11 mouse cellular contexts compared by ENCODE assay signal in the genomic region with DNA sequence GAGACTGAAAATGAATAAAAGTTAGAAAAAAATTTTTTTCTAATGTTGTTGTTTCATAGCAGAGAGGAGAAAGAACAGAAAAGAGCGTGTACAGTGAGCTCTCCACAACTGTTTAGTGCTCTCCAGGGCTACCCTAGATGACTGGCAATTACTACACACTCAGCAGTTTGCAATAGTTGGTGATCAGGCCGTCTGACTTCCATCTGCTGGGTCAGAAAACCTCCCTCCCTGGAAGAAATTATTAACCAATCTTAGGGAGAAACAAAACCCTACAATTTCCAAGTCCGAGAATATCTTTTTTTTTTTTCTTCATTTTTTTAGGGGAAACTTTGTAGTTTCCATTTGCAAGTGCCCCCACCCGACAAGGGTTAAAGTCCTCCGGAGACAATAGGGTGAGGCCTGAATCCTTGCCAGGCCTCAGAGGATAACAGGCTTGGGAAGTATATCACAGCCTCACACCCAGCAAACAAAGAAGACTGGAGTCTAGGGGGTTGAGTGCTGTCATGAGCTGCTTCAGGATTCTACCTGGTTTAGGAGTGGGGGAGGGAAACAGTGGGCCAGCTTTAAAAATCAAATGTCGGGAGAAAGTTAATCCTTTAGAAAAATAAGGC.
A peak's percentile ranks its signal among the peaks of the same experiment; 100 is the strongest.
DNase-seq lines count a peak whose midpoint lies in the region; ATAC-seq lines count a peak whose summit lies in the region.
"Had no signal": no experiment of that assay in that cellular context is flagged by ENCODE, and none has a peak within 500 bp of the region (broad histone marks: within the 10 kb centered on the region; RNA-seq: fewer than 3 reads in every experiment).

No protein-coding gene starts in this region.

- peak; percentile 65 for DNase-seq in kidney, adult 11 months
- DNase-seq in forebrain, embryonic 14.5 days (ENCODE audit: low spot score): no peak
- DNase-seq in frontal cortex, postnatal 25 days (ENCODE audit: low spot score in 2 of 2): no peak
- DNase-seq in thymus, postnatal 36 days: no peak
- no peak for DNase-seq in layer of hippocampus, postnatal 10 days (ENCODE audit: low spot score in 2 of 2)
- DNase-seq: adrenal gland, adult 8-10 months; liver, postnatal 0 days had no signal

- H3K36me3 ChIP-seq in kidney, embryonic 15.5 days: peaks cover 13% of the 10 kb centered on the region; the same call in 1 of the 2 replicates
- peaks cover 9% of the 10 kb centered on the region for H3K36me3 ChIP-seq in forebrain, embryonic 14.5 days (ENCODE audit: control insufficient read depth, insufficient read depth, low read length)
- H3K36me3 ChIP-seq in kidney, embryonic 16.5 days (ENCODE audit: insufficient read depth, low read length): no peaks in the 10 kb centered on the region
- H3K36me3 ChIP-seq in neural tube, embryonic 15.5 days: peaks cover 5% of the 10 kb centered on the region; the same call in 1 of the 2 replicates

- no peak overlapping the region for H3K27ac ChIP-seq in kidney, embryonic 15.5 days
- H3K27ac ChIP-seq in forebrain, embryonic 14.5 days (ENCODE audit: low read depth, low read length): no peak overlapping the region
- no peak overlapping the region; the same call in 1 of the 2 replicates for H3K27ac ChIP-seq in kidney, embryonic 16.5 days (ENCODE audit: low read length)
- peak overlapping the region; percentile 75; the same call in 1 of the 2 replicates for H3K27ac ChIP-seq in neural tube, embryonic 15.5 days (replicated peaks)

- no peaks in the 10 kb centered on the region for H3K27me3 ChIP-seq in kidney, embryonic 15.5 days
- no peaks in the 10 kb centered on the region for H3K27me3 ChIP-seq in forebrain, embryonic 14.5 days (replicated peaks; ENCODE audit: control insufficient read depth, insufficient read depth, low read length)
- H3K27me3 ChIP-seq in kidney, embryonic 16.5 days (ENCODE audit: insufficient read depth, low read length): no peaks in the 10 kb centered on the region
- no peaks in the 10 kb centered on the region for H3K27me3 ChIP-seq in neural tube, embryonic 15.5 days (replicated peaks)

- H3K4me2 ChIP-seq in kidney, embryonic 15.5 days: no peak overlapping the region
- no peak overlapping the region for H3K4me2 ChIP-seq in forebrain, embryonic 14.5 days (ENCODE audit: low read length)
- no peak overlapping the region for H3K4me2 ChIP-seq in kidney, embryonic 16.5 days (replicated peaks; ENCODE audit: low read depth, low read length)
- no peak overlapping the region for H3K4me2 ChIP-seq in neural tube, embryonic 15.5 days

- no peak for ATAC-seq in kidney, embryonic 15.5 days (replicated peaks; ENCODE audit: low FRiP score)
- no peak for ATAC-seq in forebrain, embryonic 14.5 days
- ATAC-seq in kidney, embryonic 16.5 days (ENCODE audit: low FRiP score, low TSS enrichment): peak; percentile 74; the same call in 1 of the 2 replicates
- no peak for ATAC-seq in neural tube, embryonic 15.5 days (ENCODE audit: low FRiP score)
- ATAC-seq: CD4-positive, CD25-positive, alpha-beta regulatory T cell, adult 4 months; liver, postnatal 0 days had no signal

- peaks cover 18% of the 10 kb centered on the region for H3K4me1 ChIP-seq in kidney, embryonic 15.5 days
- peaks cover 12% of the 10 kb centered on the region; the same call in 1 of the 2 replicates for H3K4me1 ChIP-seq in forebrain, embryonic 14.5 days (ENCODE audit: control insufficient read depth, insufficient read depth, low read length)
- H3K4me1 ChIP-seq in kidney, embryonic 16.5 days (ENCODE audit: insufficient read depth, low read length): peaks cover 20% of the 10 kb centered on the region
- H3K4me1 ChIP-seq in neural tube, embryonic 15.5 days: peaks cover 25% of the 10 kb centered on the region

- no peaks in the 10 kb centered on the region for H3K9me3 ChIP-seq in kidney, embryonic 15.5 days (replicated peaks)
- no peaks in the 10 kb centered on the region for H3K9me3 ChIP-seq in forebrain, embryonic 14.5 days (replicated peaks; ENCODE audit: control insufficient read depth, low read length)
- no peaks in the 10 kb centered on the region for H3K9me3 ChIP-seq in kidney, embryonic 16.5 days (ENCODE audit: low read length)
- H3K9me3 ChIP-seq in neural tube, embryonic 15.5 days (replicated peaks): no peaks in the 10 kb centered on the region

- no peak overlapping the region for H3K9ac ChIP-seq in kidney, embryonic 15.5 days
- 0 out of 2 replicates have a peak overlapping the region, but pooled peaks have one; percentile 13 for H3K9ac ChIP-seq in forebrain, embryonic 14.5 days (ENCODE audit: low read length)
- no peak overlapping the region for H3K9ac ChIP-seq in kidney, embryonic 16.5 days (replicated peaks; ENCODE audit: low read length)
- H3K9ac ChIP-seq in neural tube, embryonic 15.5 days (replicated peaks): no peak overlapping the region
- H3K9ac ChIP-seq: liver, postnatal 0 days had no signal

- H3K4me3 ChIP-seq in kidney, embryonic 15.5 days (replicated peaks): no peak overlapping the region
- no peak overlapping the region for H3K4me3 ChIP-seq in forebrain, embryonic 14.5 days (ENCODE audit: low read depth, low read length)
- H3K4me3 ChIP-seq in kidney, embryonic 16.5 days (ENCODE audit: low read length): no peak overlapping the region
- H3K4me3 ChIP-seq in neural tube, embryonic 15.5 days (replicated peaks): no peak overlapping the region

- 34% methylated on average over 6 of the region's 6 CpGs for WGBS in kidney, embryonic 15.5 days
- WGBS in forebrain, embryonic 14.5 days: 31% methylated on average over 6 of the region's 6 CpGs
- whole genome bisulfite sequencing in kidney, embryonic 16.5 days: 36% methylated on average over 6 of the region's 6 CpGs
- 19% methylated on average over 6 of the region's 6 CpGs for WGBS in neural tube, embryonic 15.5 days
